Mouse (Mus musculus) gastrocnemius, adult 2 months (tissue): ENCODE data around the gene Atf7ip. TPM values are rescaled to one million over a fixed set of nuclear protein-coding genes. Genes with fewer than 3 reads are reported as not detected.

Source experiments
- DNase-seq: peaks from one replicate; pipeline ENCODE4 v3.0.0; 2022
- H3K27ac ChIP-seq: fragments of 200-600 bp; 2 replicates; pipeline ENCODE4 v1.8.1; 2022; ENCODE audit warnings: mild to moderate bottlenecking
- H3K4me3 ChIP-seq: fragments of 200-600 bp; 2 replicates; pipeline ENCODE4 v1.8.1; 2022; ENCODE audit warnings: mild to moderate bottlenecking, moderate library complexity
- CTCF ChIP-seq: fragments of 200-600 bp; IDR thresholded peaks from 2 replicates; pipeline ENCODE4 v1.8.1; 2022; ENCODE audit warnings: antibody characterized with exemption, mild to moderate bottlenecking, moderate library complexity
- intact Hi-C: fragments of 180-260 bp; cut with DNase I; formaldehyde crosslinking; loops from one replicate; pipeline ENCODE4 v1.15.1; 2025
- total RNA-seq, 2 experiments: library from RNA; stranded (reverse); gene quantifications; 2 replicates each; pipeline ENCODE4 v1.2.3; 2021

Atf7ip gene
- total RNA-seq, 2 experiments from 2014 or later = 43.4 to 46.9 TPM

DNA sequence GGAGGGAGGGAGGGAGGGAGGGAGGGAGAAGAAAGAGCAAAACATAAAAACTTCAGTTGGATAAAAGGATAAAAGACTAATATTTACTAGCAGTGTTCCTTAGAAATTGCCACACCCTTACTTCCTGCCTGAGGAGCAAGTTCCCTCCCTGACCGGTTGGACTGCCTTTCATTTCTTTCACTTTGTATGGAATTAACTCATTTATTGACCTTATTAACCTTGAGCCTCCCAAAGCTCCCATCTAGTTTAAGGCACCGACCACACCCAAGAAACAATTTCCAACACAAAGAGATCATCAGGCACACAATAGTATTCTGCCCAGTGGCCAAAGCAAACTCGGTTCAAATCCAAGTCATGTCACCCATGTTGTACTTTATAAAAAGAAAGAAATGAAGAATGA, 16.1 kb upstream of the Atf7ip start:
- Histone ChIP-seq H3K4me3 (no peak overlapping the region), H3K27ac (no peak overlapping the region)
- intact Hi-C loops = no loop called here
- TF ChIP-seq CTCF = no peak
- no peak for DNase-seq

DNA sequence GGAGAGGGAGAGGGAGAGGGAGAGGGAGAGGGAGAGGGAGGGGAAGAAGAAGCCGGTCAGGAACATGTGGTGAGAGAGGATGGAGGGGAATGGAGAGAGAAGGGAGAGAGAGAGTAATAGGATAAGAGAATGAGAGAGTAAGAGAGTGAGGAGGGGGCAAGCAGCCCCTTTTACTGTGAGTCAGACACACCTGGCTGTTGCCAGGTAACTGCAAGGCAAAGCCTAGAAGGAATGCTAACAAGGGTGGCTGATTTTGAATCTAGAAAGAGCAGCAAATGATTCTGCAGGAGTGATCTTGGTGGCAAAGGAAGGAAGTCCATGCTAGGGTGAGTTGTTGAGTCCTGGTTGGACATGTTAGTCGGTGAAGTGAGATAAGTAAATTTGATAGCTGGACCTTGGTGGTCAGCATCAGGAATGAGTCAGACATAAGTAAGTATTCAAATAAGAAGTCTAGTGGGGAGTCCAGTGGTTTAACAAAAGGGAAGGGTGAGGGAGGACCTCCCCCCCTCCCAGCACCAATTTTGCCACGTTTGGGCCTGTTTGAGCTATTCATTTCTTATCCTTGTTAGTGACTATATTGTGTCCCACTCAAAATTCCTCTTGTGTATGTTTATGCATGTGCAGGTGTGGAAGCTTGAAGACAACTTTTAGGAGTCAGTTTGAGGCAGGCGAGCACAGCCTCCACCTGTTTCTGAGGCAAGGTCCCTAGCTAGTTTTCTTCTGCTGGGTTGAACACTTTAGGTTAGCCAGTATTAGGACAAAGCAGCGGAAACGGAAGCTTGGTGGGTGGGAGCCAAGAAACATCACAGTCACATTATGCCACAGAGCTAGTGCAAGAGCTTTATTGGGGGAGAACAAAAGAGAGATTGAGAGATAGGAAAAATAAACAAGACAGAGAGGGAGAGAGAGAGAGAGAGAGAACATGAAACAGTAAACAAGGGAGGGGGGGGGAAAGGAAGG, 15.2 kb upstream of the Atf7ip start:
- Histone ChIP-seq H3K4me3 (no peak overlapping the region), H3K27ac (no peak overlapping the region)
- intact Hi-C loops = no loop called here
- DNase-seq = no peak
- TF ChIP-seq CTCF = no peak

DNA sequence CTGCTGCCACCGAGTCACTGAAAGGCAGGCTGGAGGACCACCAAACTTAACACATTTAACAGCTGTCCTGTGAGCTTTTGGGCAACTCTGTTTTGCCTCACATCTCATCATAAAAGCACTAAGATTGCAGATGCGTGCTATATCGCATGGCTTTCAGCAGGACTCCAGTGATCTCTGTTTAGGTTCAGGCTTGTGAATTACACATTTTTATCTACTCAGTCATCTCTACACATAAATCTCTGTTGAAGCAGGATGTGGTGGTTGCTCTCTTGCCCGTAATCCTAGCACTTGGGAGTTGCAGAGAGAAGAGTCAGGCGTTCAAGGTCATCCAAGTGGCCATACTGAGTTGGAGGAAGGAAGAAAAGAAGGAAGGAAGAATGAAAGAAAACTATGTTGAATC, 14.3 kb upstream of the Atf7ip start:
- TF ChIP-seq CTCF = no peak
- no peak overlapping the region for H3K4me3 ChIP-seq
- intact Hi-C loops = no loop called here
- DNase-seq = no peak
- H3K27ac ChIP-seq = no peak overlapping the region

DNA sequence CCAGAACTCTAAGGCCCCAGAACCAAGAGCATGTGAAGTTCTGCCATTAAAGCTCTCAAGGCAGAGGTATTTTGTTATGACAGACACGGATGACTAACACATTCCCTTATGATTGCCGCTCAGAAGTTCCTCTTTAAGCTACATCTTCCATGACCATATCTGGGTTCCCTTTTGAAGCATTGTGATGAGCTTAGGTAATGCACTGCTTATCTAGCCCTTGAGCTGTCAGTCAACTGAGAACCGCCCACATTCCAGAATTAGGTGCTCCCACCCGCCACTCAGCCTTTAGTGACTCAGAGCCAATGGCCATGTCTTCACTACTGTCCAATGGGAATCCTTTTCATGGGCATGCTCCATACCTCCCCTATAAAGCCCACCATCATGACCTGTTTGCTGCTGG, 13.7 kb upstream of the Atf7ip start:
- Histone ChIP-seq H3K27ac (no peak overlapping the region), H3K4me3 (no peak overlapping the region)
- no peak for TF ChIP-seq CTCF
- intact Hi-C loops = no loop called here
- no peak for DNase-seq

DNA sequence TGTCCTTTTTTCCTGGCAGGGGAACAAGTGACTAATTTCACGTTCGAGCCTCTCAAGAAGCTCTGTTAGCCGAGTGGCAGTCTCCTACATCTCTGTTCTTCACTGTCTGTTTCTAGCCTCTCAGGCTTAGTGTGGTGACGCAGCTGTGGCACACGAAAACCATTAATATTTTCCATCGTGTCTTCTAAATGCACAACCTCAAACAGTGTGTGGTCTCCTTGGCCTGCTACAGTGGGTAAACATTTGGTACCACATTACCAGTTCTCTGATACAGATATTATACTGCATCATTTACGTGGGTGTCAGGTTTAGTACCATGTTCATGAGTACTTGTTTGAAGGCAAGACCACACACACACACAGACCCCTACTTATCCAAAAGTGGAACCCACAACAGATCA, 12.5 kb upstream of the Atf7ip start:
- no peak for TF ChIP-seq CTCF
- intact Hi-C loops = no loop called here
- DNase-seq = no peak
- no peak overlapping the region for H3K27ac ChIP-seq
- H3K4me3 ChIP-seq = no peak overlapping the region

DNA sequence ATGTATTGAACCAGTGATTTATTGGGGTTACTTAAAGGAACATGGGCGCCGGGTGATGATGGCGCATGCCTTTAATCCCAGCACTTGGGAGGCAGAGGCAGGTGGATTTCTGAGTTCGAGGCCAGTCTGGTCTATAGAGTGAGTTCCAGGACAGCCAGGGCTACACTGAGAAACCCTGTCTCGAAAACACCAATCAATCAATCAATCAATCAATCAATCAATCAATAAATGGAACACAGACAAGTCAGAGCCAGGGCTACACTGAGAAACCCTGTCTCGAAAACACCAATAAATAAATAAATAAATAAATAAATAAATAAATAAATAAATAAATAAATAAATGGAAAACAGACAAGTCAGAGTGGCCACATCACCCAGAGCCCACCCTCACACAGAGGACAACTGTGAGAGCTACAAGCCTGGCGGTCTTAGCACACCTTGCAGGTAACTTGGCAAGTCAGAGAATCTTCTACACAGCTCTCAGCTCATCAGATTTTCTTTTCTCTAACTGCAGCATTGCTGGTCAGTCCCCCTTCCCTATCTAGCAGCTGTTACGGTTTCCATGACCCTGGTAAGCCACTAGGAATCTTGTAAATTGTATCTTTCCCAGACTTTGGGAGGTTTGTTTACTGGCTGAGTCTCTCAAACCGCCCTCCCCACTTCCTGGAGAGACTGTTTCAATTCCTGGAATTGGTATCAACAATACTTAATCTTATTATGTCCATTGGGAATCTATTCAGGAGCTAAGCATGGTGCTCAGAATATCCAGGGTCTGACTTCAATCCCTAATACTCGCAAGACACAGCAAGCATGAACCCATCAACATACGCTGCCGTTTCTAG, 11.8 kb upstream of the Atf7ip start:
- Histone ChIP-seq H3K4me3 (no peak overlapping the region), H3K27ac (no peak overlapping the region)
- no peak for DNase-seq
- TF ChIP-seq CTCF = no peak
- intact Hi-C loops = no loop called here

DNA sequence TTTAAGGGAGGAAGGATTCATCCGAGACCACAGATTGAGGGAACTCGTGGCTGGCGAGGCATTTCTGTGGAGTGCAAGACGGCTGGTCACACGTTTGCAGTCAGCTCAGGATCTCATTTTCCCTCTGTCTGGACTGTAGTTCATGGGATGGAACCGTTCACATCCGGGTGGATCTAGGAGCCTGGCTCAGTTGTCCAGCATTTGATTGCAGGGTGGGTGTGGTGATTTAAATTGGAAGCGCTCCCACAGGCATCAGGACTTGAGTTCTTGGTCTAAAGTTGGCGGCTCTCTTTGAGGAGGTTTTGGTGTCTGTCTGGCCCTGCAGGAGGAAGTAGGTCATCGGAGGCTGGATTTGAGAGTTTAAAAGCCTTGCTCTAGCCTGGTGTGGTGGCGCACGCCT, 10.9 kb upstream of the Atf7ip start:
- intact Hi-C loops = no loop called here
- no peak for DNase-seq
- Histone ChIP-seq H3K4me3 (no peak overlapping the region), H3K27ac (no peak overlapping the region)
- no peak for TF ChIP-seq CTCF

DNA sequence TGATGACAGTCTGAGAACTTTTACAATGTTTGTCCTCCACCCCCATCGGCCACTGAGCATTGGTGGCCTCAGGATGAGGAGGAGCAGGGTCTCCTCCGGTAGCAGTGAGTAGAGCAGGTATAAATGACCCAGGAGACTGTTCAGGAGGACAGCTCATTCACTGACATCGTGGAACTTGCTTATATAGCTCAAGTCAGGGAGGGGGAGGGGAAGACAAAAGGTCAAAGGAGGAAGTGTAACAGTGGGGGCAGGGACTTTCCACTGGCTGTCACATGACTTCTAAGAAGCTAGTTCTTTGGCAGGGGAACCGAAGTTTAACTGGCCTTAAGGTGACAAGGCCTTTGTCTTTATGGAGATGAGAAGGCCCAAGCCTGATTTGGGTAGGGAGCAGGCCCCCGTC, 8.2 kb upstream of the Atf7ip start:
- intact Hi-C loops = no loop called here
- no peak for TF ChIP-seq CTCF
- DNase-seq = no peak
- Histone ChIP-seq H3K4me3 (no peak overlapping the region), H3K27ac (no peak overlapping the region)

DNA sequence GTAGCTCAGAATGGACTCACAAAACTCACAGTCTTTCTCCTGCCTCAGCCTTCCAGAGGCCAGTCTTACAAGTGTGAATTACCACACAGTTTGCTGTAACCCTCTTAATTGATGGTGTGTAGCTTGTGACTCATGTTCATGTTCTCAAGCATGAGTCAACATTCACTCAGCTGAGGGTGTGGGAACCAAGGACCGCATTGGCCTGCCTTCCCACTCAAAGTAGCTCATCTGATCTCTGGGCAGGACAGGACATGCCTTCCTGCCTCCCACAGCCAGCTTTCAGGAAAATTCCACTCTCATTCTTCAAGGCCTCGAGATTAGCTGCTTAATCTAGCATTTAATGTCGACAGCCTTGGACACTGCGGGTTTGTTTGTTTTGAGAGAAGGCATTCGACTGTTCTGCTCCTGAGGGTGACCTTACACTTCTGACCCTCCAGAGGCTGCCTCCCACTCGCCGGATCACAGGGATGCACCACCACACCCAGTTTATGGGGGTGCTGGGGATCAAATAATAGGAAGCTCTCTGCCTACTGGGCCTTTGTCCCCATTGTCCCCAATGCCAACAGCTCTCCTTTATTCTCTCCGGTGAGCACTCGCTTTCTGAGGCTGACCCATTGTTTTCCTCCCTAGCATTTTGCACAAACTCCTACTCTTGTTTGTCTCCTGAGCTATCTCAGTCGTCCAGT, 6.5 kb upstream of the Atf7ip start:
- no peak overlapping the region for H3K27ac ChIP-seq
- no peak for TF ChIP-seq CTCF
- no peak for DNase-seq
- intact Hi-C loops = no loop called here
- no peak overlapping the region for H3K4me3 ChIP-seq

DNA sequence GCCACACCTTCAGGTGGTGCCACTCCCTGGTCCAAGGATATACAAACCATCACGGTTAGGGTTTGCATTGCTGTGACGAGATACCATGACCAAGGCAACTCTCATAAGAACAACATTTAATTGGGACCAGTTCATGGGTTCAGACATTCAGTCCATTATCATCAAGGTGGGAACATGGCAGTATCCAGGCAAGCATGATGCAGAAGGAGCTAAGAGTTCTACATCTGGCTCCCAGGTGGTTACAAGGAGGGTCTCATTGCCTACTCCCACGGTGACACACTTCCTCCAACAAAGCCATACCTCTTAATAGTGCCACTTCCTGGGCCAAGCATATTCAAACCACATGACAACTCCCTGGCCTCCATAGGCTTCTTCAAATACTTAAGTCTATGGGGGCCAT, 2.7 kb downstream of the Atf7ip start:
- no peak for TF ChIP-seq CTCF
- intact Hi-C loops = no loop called here
- H3K27ac ChIP-seq = no peak overlapping the region
- no peak for DNase-seq
- no peak overlapping the region for H3K4me3 ChIP-seq

DNA sequence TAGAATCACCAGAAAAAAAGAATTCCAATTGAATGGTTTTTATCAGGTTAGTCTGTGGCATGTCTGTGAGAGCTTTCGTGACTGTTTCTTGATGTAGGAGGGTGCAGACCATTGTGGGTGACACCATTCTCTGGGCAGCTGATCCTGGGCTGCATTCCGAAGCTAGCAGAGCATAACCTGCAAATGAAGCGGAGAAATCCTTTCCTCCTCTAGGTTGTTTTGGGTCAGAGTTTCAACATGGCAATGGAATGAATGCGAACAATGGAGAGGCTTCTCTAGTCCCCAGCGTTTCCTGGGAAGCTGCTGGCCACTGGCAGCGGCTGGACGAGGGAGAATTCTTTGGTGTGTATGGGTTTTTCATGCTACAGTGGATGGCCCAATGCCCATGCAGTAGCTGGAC, 5.0 kb downstream of the Atf7ip start:
- Histone ChIP-seq H3K27ac (no peak overlapping the region), H3K4me3 (no peak overlapping the region)
- DNase-seq = no peak
- intact Hi-C loops = no loop called here
- no peak for TF ChIP-seq CTCF

DNA sequence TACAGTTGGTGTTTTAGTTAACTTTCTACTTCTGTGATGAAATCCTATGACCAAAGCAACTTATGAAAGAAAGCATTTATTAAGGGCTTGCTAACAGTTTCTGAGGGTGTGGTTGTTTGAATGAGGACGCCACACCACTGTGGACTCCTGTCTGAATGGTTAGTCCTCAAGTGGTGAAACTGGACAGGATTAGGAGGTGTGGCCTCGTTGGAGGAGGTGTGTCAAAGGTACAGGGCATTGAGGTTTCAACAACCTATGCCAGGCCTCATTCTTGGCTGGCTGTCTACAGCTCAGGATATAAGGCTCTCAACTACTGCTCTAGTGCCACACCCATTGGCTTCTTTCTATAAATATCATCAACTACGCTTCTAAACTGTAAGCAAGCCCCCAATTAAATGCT, 6.4 kb downstream of the Atf7ip start:
- Histone ChIP-seq H3K27ac (no peak overlapping the region), H3K4me3 (no peak overlapping the region)
- no peak for TF ChIP-seq CTCF
- DNase-seq = no peak
- intact Hi-C loops = no loop called here

DNA sequence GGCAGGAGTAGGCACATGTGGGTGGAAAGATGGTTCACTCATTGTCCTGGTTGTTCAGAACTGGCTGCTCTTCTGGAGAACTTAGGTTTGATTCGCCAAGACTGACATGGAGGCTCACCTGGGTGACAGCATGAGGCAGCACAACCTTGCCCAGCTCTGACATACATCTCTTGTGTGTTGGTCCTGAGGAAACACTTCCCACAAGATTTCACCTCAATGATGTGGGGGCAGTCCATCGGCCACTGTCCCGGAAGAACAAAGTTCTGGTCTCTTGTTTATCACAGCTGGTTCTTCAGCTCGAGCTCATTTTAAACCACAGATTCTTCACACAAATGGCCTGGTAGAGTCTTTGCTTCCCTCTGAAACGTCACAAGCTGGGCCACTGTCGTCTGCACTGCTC, 10.7 kb downstream of the Atf7ip start:
- no peak overlapping the region for H3K27ac ChIP-seq
- intact Hi-C loops = loop anchor here (2.0 kb wide), 1 partner anchor 94 kb away; no protein-coding TSS in a partner anchor
- no peak overlapping the region for H3K4me3 ChIP-seq
- no peak for DNase-seq
- TF ChIP-seq CTCF = no peak
